Mouse (Mus musculus): ENCODE data around the gene Ubqln4.

The Ubqln4 gene

DNA sequence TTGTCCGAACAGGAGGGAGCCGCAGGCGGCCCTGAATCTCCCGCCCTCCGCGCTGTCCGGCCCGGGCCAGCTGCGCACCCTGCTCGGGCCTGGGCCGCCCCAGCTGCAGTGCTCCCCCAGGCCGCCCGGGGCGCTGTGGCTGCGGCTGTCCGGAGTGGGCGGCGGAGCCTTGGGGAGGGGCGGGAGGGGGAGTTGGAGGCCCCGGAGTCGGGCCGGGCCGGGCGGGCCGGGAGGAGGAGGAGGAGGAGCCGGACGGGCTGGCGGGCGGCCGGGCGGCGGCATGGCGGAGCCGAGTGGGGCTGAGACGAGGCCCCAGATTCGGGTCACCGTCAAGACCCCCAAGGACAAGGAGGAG, at the start of gene Ubqln4:
Gene Ubqln4, plus strand, starts transcription at position 234 of the 355 bp plus-strand sequence.
- no peak for TF ChIP-seq GATA4 (IDR thresholded peaks at IDR 0.05; ENCODE audit: insufficient replicate concordance, low read length)

DNA sequence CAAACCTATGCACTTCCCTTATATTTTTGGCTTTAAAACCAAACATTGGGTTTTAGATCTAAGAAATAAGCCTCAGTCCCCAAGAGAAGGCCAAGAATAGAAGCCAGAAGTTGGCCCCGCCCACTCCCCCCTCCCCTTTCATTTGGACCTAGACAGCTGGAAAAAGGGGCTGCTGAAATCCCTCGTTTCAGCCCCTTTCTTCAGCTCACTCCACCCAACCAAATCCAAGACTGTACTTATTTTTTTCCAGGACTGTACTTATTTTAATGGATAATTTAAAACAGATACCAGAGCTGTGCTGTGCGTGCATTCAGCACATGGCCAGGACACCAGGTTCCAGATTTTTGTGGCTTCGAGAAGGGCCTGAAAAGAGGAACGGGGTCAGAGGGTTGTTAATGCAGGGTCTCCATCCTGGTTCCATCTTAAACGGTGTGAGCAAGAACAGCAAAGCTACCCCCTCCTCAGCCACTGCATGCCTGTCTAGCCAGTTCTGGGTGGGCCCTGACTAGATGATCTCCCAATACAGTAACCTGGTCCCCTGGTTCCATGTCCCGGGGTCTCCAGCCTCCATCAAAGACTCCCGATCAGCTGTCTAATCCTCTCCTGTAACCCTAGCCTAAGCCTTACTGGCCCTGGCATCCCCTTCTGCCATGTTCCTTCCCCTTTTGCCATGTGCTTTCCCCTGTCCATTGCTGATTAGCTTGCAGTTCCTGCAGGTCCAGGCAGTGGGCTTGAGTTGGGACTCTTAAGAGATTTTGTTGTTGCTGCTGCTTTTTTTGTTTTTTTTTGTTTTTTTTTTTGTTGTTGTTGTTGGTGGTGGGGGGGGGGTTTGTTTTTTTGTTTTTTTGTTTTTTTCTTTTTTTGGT, 49.4 kb upstream of the Ubqln4 start:
- no peak for TF ChIP-seq GATA4 (IDR thresholded peaks at IDR 0.05; ENCODE audit: insufficient replicate concordance, low read length)

DNA sequence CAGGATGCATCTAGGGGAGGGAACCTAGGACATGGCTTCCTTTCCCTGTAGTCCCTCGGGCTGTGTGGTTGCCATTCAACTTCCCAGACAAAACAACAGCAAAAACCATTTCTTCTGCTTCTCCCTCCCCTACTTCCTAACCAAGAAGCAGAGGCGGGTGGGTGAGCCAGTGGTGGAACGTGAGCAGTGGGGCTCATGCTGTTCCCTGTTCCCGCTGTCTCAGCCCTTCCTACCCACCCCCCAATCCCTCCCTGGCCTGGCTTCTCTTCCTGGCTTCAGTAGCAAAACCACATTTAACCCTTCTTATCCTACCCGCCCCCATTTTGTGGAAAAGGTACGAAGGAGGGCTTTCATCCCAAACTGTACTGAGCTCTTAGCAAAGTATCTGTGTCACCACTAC, 48.5 kb upstream of the Ubqln4 start:
- no peak for TF ChIP-seq GATA4 (IDR thresholded peaks at IDR 0.05; ENCODE audit: insufficient replicate concordance, low read length)

DNA sequence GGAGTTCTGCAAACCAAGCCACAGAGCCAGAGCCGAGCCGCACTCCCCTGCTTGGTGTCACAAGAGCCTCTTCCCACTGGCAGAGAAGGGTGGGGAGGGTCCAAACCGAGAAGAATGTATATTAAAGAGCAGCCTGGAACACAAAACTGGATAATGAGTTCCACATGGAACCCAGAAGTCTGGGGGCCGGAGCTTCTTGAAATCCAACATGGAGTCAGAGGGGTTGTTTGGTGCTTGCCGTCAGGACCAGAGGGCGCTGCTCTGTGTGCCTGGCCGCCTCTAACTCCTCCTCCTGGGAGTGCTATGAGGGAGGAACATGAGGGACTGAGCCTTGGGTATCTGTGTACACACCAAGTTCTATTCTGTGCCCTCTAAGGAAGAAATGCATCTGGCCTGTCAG, 47.8 kb upstream of the Ubqln4 start:
- TF ChIP-seq GATA4 (IDR thresholded peaks at IDR 0.05; ENCODE audit: insufficient replicate concordance, low read length), result no peak

DNA sequence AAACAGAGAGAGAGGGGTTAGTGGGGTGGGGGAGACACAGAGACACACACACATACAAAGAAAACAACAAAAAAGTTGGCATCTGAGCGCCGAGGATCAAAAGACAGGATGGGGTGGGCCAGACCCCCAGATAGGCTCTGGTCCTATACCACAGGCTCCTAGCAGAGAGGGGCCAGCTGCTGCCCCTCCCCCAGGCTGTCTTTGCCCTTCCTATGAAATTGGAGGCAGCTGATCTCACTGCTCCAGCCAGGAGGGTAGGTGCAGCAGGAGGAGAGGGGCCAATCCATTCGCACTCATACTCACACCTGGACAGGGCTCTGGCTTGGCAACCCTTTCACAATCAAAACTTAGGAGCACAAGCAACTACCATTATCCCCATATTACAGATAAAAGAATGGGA, 44.3 kb upstream of the Ubqln4 start:
- TF ChIP-seq GATA4 (IDR thresholded peaks at IDR 0.05; ENCODE audit: insufficient replicate concordance, low read length), result no peak

DNA sequence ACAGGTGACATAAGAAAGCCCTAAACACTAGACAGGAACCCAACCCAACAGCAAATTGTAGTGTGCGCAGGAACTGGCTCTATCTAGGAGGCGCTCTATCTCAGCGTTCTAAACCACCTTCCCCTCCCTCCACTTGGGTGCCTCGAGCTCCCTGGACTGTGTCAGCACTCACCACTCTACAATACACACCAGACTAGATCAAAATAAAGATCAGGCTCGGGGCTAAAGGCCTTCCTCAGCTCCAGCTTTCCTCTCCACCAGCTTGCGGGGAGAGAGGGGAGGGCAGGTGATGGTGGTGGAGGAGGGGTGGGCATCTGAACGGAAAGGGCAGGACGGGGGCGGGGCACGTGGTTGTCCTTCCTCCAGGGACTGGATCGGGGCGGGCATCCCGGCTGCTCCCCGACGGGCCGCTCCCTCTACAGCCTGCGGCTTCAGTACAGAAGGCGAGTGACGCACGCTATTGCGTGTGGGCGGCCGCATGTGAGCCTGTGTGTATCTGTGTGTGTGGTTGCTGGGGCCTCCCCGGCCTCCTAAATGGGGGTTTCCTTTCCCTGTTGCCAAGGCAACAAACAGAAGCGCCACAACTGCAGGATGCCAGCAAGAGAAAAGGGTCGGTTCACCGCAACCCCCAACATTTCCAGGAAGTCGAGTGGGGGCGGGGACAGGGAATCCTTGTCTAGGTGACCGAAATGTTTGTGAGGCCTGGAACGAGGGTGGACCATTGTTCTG, 43.7 kb upstream of the Ubqln4 start, which contains the start of gene Lmna:
Gene Lmna, minus strand, starts transcription at position 265 of the 729 bp plus-strand sequence.
- TF ChIP-seq GATA4 (IDR thresholded peaks at IDR 0.05; ENCODE audit: insufficient replicate concordance, low read length), result no peak

DNA sequence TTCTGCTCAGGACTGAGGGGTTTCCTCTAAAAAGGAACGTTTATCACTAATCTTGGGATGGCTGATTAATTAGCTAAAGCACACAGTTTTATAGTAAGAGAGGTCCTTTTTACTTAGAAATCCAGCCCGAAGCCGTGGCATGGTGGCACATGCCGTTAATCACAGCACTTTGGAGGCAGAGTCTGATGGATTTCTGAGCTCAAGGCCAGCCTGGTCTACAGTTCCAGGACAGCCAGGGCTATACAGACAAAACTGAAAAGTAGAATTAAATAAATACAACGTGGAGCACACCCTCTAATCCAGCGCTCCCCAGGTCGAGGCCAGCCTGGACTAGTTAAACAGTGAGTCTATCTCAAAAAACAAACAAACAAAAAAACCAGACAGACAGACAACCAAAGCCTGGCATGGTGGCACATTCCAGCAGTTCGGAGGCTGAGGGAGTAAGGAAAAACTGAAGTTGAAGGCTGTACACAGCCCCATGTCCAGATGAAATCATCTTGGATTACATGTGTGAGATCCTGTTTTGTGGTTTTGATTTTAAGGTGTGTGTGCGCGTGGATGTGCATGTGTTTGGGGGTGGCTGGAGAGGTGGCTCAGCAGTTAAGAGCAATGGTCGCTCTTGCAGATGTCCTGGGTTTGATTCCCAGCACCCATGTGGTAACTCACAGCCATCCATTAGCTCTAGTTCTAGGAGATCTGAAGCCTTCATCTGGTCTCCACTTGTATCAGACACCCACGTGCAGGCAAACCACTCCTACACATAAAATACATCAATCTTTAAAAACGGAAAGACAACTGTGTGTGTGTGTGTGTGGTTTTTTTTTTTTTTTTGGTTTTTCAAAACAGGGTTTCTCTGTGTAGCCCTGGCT, 42.9 kb upstream of the Ubqln4 start:
- no peak for TF ChIP-seq GATA4 (IDR thresholded peaks at IDR 0.05; ENCODE audit: insufficient replicate concordance, low read length)

DNA sequence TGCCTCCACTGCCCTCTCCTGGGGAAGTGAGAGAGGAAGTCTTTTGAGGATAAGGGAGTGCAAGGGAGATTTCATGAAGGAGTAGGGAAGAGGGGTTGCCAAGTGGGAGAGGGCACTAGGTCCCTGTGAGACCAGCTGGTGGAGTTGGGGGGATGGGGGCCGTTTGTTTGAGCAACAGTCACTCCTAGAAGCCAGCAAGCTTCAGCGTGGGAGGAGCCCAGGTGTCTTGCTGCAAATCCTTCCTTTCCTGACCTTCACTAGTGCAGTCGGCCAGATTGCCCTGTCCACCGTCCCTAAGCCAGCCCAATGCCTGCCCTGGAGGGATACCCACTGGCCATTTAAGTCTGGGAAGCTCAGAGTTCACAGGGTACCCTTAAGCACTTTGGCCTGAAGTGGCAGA, 42.0 kb upstream of the Ubqln4 start:
- TF ChIP-seq GATA4 (IDR thresholded peaks at IDR 0.05; ENCODE audit: insufficient replicate concordance, low read length), result no peak

DNA sequence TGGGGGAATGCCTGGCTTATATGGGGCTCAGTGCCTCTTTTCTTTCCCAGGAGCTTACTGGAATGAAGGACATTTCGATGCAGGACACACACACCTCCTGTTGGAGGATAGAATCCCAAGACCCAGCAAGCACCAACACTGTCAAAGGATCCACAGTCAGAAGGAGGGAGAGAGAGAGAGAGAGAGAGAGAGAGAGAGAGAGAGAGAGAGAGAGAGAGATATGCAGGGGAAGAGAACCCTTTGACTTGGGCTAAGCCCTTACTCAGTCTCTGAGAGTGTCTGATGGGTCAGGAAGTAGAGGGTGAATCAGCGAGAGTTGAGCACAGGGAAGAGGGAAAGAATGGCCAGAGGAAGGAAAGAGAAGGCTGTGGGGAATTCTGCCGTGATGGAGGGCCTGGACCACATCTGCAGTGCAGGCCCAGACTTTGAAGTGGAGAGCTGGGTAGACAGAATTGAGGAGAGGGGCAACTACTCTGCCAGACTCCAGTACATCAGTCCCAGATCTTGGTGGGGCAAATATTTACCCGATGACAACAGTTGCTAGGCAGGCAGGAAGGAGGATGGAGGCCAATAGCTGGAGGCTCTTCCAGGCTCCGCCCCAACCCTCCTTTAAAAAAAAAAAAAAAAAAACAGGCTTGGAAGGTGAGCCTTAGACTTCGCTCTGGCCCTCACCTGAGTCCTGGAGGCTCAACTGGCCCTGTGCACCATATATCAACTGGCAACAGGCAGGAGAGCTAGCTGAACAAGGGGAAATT, 41.2 kb upstream of the Ubqln4 start:
- TF ChIP-seq GATA4 (IDR thresholded peaks at IDR 0.05; ENCODE audit: insufficient replicate concordance, low read length), result no peak

DNA sequence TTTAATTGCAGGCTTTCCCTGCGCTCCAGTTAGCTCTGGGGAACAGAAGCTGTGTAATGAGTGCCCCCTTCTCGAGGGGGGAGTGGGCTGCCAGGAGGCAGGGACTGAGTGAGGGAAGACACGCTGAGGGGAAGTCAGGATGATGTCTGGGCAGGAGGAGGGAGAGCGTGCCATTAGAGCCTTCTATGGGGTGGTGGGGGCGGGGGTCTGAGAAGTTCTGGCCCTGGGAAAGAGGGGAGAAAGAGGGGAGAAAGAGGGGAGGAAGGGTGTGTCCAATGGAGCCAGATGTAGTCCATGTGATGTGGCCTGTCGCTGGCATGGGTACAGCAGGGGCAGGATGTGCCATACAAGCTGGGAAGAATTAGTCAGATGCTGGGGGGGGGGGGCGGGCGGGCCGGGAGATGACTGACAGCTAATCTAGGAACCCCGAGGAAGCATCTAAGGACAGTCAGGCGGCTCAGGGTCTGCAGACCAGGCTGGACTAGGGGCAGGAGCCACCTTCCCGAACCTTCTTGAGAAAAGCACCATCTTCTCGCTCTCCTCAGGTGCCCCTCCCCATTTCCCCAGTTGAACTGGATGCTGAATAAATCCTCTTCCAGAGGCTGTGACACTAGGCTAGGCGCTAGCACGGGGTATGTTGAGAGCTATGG, 40.5 kb upstream of the Ubqln4 start:
- no peak for TF ChIP-seq GATA4 (IDR thresholded peaks at IDR 0.05; ENCODE audit: insufficient replicate concordance, low read length)

DNA sequence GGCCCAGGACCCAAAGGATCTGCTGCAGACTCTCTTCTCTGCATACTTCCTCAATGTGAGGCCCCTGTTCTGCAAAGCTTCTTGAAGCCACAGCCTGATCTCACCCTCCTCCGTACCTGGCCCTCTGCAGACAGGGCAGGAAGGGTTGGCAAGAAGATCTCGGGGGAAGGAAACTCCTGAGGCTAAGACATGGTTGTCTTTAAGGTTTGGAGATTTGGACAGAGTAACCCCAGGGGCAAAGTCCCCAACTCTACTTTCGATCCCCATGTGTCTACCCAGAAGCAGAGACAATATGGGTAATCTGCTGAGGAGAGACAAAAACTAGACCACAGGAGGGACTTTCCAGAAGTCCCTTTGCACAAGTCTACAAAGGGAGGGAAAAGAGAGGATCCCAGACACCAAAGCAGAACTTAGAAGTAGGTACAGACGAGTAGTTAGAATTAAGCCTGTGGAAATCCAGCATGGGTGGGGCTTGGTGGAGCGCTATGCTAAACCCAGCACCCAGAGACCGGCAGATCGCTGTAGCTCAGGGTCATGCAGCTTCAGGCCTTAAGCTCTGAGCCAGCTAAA, 39.9 kb upstream of the Ubqln4 start:
- no peak for TF ChIP-seq GATA4 (IDR thresholded peaks at IDR 0.05; ENCODE audit: insufficient replicate concordance, low read length)

DNA sequence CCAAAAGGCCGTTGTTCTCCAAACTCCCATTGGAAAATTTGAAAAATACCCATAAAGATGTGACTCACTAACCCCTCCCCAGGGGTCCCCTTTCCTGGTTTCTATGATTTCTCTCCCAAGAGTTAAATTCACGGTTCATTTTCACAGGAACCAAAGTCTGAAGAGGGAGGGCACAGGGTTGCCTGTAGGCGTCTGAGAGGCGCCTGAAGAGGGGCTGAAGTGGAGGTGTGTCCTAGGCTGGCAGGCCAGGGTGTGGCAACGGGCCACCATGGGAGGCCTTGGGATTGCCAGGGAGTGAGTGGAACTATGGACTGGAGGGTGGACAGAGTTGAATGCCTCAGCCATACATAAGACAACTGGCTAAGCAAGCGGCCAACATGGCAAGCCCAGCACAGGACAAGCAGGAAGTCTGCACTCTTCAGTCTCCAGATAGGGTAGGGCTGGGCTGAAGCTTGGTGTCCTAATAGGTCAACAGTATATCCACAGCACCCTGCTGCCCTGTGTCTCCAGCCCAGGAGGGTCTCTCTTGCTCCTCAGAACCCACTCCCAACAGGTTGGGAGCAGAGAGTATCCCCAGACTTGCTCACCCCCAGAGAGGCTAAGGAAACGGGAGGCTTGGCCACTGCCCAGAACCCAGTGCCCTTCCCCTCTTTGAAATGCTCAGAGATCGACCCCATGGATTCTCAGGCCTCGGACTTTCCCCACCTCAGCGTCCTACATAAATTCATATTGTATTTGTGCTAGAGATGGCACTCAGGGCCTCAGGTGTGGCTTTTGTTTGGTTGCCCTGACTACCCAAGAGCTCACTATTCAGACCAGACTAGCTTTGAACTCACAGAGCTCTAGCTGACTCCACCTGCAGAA, 39.1 kb upstream of the Ubqln4 start:
- TF ChIP-seq GATA4 (IDR thresholded peaks at IDR 0.05; ENCODE audit: insufficient replicate concordance, low read length), result no peak

DNA sequence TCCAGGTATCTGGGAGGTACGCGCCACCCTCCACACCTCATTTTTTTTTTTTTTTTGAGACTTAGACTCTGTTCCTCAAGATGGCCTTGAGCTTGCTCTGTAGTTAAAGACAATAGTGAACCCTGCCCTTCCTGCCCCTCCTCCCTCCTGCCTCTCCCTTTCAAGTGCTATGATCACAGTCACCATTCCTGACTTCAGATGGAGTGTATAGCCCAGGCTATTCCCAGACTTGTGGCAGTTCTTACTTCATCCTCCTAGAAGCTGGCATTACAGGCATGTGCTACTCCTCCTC, 38.5 kb upstream of the Ubqln4 start:
- no peak for TF ChIP-seq GATA4 (IDR thresholded peaks at IDR 0.05; ENCODE audit: insufficient replicate concordance, low read length)

Data from liver, adult (tissue).